Mouse (Mus musculus) intestine, postnatal 0 days (tissue): ENCODE data around the gene Tcte2. TPM values are rescaled to one million over a fixed set of nuclear protein-coding genes. Genes with fewer than 3 reads are reported as not detected.

Experiments used
- ATAC-seq: fragments of 200-750 bp; cut with Nextera tagmentation; 2 replicates; pipeline ENCODE4 v1.8.0; 2017; ENCODE audit warnings: mild to moderate bottlenecking, moderate TSS enrichment, moderate library complexity
- H3K27ac ChIP-seq: fragments of 300-500 bp; sonication (generic); 2 replicates; pipeline ENCODE4 v1.5.1; 2014; ENCODE audit warnings: mild to moderate bottlenecking, low read depth, low read length, moderate library complexity
- H3K27me3 ChIP-seq: fragments of 300-500 bp; sonication (generic); replicated peaks from 2 replicates; pipeline ENCODE4 v1.6.1; 2014; ENCODE audit warnings: low read length, mixed read lengths; ENCODE audit not compliant: control insufficient read depth, insufficient read depth
- H3K36me3 ChIP-seq: fragments of 300-500 bp; sonication (generic); 2 replicates; pipeline ENCODE4 v1.6.1; 2014; ENCODE audit warnings: mild to moderate bottlenecking, moderate library complexity; ENCODE audit not compliant: control insufficient read depth, insufficient read depth
- H3K4me1 ChIP-seq: fragments of 300-500 bp; sonication (generic); replicated peaks from 2 replicates; pipeline ENCODE4 v1.6.1; 2014; ENCODE audit warnings: antibody characterized with exemption, low read length, mixed read lengths; ENCODE audit not compliant: control insufficient read depth, insufficient read depth
- H3K4me2 ChIP-seq: fragments of 300-500 bp; sonication (generic); replicated peaks from 2 replicates; pipeline ENCODE4 v1.6.1; 2014; ENCODE audit warnings: low read depth, mild to moderate bottlenecking, moderate library complexity
- H3K4me3 ChIP-seq: fragments of 300-500 bp; sonication (generic); 2 replicates; pipeline ENCODE4 v1.5.1; 2014; ENCODE audit warnings: low read depth, low read length
- H3K9ac ChIP-seq: fragments of 300-500 bp; sonication (generic); 2 replicates; pipeline ENCODE4 v1.6.1; 2014; ENCODE audit warnings: mild to moderate bottlenecking, low read depth, low read length
- H3K9me3 ChIP-seq: fragments of 300-500 bp; sonication (generic); 2 replicates; pipeline ENCODE4 v1.6.1; 2016; ENCODE audit warnings: mixed run types; ENCODE audit not compliant: control insufficient read depth
- CTCF ChIP-seq: sonication (generic); IDR thresholded peaks from 2 replicates; pipeline ENCODE4 v1.5.1; 2016; ENCODE audit warnings: low read depth, mild to moderate bottlenecking, control low read depth, antibody characterized with exemption, moderate library complexity
- WGBS: fragments of 180-500 bp; shearing (Covaris S2); extraction: QIAGEN DNeasy Blood & Tissue Kit; methylation state at CpG from one replicate; pipeline ENCODE4 v1.1.7; 2014; 5-methylcytosine and 5-hydroxymethylcytosine counted together
- polyA plus RNA-seq: library from polyadenylated mRNA; unstranded; fragments of >200 nt; fragmentation: Nextera tagmentation; extraction: Ambion mirVana; gene quantifications from 2 replicates; pipeline ENCODE4 v1.2.1, GENCODE M21; 2015

Tcte2 gene
- polyA plus RNA-seq, 1 experiment from 2014 or later: 1.4 TPM

DNA sequence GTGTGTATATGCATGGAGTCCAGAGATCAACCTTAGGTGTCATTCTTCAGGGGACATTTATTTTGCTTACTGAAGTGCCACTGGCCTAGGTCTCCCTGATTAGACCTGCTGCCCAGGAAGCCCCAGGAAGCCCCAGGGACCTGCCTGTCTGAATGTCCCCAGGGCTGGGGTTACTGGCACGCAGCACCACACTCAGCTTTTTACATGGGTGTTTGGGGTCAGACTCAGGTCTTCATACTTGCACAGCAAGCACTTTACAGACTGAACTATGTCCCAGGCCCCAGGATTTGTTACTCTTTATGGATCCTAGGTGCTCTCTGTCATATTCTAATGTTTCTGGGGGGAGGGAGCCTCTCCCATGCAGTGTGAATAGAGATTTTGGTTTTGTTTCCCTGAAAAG is 95.9 kb downstream of the Tcte2 start:
- no peaks in the 10 kb centered on the region for H3K27me3 ChIP-seq
- TF ChIP-seq CTCF: no peak
- no peak overlapping the region; the same call in 1 of the 2 replicates for H3K27ac ChIP-seq
- peaks cover 12% of the 10 kb centered on the region for H3K4me1 ChIP-seq
- 65% methylated on average over 1 of the region's 1 CpGs for WGBS
- no peaks in the 10 kb centered on the region for H3K36me3 ChIP-seq
- no peak overlapping the region for H3K4me3 ChIP-seq
- no peak for ATAC-seq
- H3K9me3 ChIP-seq: no peaks in the 10 kb centered on the region
- no peak overlapping the region for H3K4me2 ChIP-seq
- no peak overlapping the region for H3K9ac ChIP-seq

DNA sequence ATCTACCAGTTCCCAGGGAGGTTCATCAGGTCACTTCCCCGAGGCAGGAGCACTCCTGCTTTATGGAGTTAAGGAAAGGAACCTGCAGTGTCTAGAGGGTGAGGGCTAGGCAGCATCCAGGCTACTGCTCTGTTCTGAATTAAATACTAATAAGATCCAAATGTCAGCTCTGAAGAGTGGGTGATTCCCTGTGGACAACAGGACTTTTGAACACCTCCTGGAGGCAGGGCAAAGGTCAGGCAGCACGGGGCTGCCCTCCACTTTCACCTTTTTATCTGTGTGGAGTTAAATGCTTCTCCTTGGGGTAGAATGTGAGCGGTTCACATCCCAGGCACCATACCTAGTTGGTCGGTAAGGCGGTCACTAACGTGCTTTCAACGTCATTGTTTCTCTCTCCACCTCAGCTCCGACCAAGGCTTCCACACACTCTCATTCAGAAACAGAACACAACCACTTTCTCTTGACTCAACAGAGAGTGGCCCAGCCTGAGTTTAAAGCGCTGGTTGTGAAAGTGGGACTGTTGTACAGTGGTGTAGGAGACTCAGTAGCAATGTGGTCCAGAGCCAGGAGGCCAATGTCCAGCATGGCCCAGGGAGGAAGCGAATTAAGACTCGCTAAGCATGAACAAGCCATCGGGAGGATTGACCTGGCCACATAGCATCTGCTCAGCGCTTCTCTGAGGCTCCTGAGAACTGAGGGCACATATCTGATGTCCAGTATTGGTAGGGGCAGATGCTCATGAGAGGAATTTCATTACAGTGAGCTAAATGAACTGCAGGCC is 98.0 kb downstream of the Tcte2 start:
- 84% methylated on average over 13 of the region's 13 CpGs for WGBS
- no peak for TF ChIP-seq CTCF

More for the DNA sequence above, 98.0 kb downstream of the Tcte2 start:
- Histone ChIP-seq H3K27ac (no peak overlapping the region), H3K36me3 (no peaks in the 10 kb centered on the region), H3K4me1 (peaks cover 12% of the 10 kb centered on the region), H3K27me3 (no peaks in the 10 kb centered on the region), H3K9ac (no peak overlapping the region), H3K4me3 (no peak overlapping the region), H3K4me2 (no peak overlapping the region), H3K9me3 (no peaks in the 10 kb centered on the region)
- no peak for ATAC-seq

Other genes starting within 250 kb of the Tcte2 start
- gene Afdn, start 1.3 kb downstream of the Tcte2 start, polyA plus RNA-seq: 67.1 and 80.7 TPM in 2 replicates
- not detected in 2 replicates for gene Gm7168, start 186.5 kb upstream of the Tcte2 start, polyA plus RNA-seq
- not detected in 2 replicates for gene Gm7356, start 241.9 kb upstream of the Tcte2 start, polyA plus RNA-seq